Mouse (Mus musculus) CD4-positive, CD25-positive, alpha-beta regulatory T cell, adult 2 months (primary cell): ENCODE results near the gene Nck1.

Experiments used
- DNase-seq: peaks from one replicate; pipeline ENCODE4 v3.0.0-alpha.2; 2012; ENCODE audit warnings: low read depth, low spot score

Nck1 gene

DNA sequence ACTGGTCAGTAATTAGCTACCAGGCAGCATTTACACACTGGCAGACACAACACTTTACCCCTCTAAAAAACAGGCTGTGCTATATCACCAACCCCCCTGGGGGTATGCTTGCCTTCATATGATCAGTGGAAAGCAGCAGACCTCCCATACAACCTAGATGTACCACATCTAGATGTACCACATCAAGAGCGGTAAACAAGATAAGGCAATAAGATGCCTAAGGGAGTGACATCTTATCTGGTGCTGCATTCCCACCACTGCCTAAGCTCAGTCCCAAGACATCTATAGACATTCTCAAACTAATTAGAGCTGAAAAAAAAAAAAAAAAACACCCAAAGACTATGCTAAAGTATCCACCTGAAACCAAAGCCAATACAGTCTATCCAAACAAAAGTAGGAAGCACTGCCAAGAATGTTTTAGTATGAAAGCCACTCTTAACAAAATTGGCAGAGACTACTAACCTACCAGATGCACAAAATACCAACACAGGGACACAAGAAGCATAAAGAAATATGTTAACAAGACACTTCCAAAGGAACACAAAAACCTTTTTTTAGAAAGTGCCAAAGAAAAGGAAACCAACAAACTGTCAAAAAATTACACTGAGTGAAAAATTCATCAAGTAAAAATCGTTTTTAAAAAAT, 10.2 kb downstream of the Nck1 start:
- DNase-seq: no peak

DNA sequence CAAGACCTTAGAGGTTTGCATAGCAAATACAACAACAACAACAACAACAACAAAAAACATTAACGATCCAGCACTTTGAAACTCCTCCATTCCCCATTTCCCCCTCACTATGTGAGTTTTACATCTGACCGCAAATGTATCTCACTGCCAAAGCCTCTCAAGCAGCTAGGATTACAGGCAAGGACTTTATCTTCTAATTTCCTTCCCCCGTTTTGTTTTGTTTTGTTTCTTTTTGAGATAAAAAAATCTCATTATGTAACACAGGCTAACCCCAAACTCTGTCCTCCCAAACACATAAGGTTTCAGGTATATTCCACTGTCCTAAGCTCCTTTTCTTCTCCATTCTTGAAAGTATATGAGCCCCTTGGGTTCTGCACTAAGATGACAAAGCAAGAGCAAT, 11.2 kb downstream of the Nck1 start:
- DNase-seq: no peak

DNA sequence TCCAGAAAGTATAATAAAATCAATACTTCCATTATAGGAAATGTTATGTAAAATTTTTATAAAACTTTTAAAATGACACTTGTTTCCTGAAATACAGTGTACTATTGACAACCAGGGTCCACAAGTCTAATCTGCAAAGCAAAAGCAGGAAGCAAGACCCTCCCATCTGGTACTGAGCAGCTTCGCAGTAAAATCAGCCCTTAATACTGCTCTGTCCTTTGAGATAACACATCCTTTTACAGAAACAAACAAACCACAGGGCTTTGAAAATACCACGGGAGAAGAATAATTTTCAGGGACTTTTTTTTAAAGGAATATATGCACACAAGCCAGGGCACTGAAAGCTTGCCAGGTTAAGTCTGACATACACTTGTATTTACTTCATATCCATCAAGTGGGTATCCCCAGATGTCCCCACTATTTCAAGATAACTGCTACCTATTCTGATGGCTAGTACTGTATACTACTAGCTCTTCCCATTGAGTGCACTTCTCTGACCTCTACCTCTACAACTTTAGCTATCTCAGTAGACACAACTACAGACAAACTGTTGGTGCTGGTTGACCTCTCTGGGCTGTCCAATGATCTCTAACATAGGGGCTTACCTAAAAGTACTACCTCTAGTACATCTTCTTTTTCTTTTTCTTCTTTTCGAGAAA, 13.0 kb downstream of the Nck1 start:
- no peak for DNase-seq

DNA sequence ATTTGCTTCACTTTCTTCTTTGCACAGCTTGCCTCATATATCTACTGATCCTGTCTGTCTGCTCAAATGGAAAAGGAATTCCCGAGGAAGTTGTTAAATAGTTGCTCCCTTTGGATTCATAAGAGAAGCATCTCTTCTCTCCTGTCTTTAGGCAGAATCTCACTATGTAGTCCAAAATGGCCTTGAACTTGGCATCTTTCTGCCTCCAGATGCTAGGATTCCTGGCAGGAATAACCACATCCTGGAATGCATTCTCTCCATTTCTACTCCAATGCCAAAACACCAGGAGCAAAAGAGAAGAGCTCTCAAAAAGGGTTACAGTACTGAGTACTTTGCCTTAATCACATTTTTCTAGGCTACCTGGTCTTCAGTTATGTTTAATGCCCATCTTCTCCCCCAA, 14.6 kb downstream of the Nck1 start:
- no peak for DNase-seq

DNA sequence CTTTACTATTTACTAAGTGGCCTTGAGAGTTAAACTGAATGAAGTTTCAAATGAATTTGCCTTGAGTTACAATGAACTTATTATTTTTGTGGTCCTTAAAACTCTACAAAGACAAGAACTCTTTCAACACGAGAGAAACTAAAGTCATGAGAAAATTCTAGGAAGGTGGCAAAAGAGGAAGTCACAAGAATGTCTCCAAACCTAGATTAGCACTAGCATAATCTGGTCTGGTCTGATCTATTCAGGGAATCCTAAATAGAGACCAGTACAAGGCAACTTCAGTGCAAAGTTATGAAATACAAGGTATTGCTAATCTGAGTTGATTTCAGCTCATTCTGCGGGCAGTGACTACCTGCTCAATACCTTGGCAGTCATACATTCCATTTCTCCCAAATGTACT, 20.7 kb downstream of the Nck1 start:
- no peak for DNase-seq

DNA sequence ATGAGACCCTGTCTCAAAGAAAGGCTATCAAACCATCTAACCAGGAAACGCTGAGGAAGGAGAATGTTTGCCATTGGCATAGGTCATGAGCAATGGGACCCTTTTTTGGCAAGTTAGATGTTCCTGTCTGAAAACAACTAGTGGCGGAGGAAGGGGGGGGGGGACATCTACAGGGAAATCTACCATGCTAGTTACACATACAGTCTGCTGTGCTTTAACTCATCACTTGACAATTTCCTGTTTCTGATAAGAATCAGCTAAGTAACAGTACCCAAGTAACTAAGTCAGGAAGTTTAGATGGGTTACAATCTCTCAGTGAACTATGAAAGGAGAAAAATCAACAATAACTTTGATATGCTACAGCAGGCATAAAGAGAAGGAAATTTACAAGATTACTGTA, 23.9 kb downstream of the Nck1 start:
- peak; percentile 66 for DNase-seq

DNA sequence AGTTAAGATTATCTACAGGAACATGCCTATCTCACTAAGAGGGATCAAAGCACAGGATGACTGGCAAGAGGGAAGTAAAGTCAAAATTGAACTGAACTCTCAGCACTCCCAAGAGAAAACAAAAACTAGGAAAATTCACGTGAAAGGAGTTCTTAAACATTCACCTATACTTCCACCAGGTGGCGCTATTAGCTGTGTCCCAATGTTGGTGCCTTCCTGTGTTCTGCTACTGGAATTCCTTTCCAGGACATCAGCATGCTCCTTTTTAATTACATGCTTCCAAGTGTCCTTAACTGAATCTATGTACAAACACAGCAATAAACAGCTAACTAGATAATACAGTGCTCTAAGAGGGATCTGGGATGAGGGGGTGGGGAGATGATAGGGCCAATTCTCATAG, 25.3 kb downstream of the Nck1 start:
- DNase-seq: peak; percentile 68

DNA sequence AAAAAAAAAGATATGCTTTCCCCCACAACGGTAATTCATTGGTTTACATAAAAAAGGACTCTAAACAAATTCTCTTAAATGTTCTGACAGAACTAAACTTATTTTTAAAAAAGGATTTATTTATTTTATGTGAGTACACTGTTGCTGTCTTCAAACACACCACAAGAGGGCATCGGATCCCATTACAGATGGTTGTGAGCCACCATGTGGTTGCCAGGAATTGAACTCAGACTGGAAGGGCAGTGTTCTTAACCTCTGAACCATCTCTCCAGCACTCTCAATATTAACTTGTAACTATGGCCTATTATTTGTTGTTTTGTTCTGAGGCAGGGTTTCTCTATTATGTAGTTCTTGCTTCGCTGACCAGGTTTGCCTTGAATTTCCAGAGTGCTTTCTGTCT, 25.9 kb downstream of the Nck1 start:
- peak; percentile 32 for DNase-seq

DNA sequence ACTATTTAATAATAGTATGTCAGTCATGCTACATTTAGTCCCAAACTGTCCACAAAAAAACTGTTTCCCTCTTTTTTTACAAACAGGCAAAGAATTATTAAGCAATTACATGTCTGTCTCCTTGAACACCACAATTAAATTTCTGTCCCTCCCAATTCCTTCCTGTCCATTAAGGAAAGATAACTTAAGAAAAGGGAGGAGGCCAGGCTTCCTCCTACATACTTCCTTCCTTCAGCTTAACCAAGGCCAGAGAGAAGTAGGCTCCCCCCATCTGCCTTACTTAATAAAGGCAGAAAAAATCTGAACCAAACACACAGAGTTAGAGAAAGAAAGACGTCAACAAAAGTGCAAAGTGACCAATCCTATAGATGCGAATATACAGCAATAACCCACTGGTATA, 38.4 kb downstream of the Nck1 start:
- no peak for DNase-seq

DNA sequence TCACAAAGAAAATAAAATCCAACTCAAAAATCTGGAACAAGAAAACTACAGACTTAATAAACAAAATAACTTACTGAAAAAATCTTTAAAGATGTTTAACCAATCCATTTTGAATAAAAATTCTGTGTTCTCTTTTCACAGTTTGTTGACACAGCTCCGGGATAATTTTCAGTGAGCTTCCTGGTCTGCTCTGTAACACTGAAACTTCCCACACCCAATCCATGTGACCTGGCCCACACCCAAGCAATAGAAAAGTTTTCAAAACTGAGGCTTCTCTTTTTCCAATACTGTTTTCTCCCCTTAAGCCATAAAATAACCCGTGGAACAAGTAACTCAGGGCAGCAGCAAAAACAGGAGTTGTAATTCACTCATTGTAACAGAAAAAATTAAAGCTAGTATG, 39.3 kb downstream of the Nck1 start:
- DNase-seq: no peak

DNA sequence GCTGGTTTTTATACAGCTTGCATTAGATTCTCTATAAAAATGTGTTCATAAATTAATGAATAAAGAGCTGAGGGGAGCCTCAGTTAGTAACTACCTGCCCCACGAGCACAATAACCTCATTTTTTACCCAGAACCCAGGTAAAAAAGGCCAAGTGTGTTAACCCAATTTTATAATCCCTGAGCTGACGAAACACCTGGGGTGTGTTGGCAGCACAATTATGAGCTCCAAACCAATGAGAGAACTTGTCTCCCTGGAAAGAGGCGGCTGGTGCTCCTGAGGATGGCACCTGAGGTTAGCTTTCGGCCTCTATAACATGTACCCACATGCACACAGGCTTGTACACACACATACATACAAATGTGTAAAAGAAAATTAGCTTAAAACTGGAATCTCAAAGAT, 40.4 kb downstream of the Nck1 start:
- DNase-seq: no peak

DNA sequence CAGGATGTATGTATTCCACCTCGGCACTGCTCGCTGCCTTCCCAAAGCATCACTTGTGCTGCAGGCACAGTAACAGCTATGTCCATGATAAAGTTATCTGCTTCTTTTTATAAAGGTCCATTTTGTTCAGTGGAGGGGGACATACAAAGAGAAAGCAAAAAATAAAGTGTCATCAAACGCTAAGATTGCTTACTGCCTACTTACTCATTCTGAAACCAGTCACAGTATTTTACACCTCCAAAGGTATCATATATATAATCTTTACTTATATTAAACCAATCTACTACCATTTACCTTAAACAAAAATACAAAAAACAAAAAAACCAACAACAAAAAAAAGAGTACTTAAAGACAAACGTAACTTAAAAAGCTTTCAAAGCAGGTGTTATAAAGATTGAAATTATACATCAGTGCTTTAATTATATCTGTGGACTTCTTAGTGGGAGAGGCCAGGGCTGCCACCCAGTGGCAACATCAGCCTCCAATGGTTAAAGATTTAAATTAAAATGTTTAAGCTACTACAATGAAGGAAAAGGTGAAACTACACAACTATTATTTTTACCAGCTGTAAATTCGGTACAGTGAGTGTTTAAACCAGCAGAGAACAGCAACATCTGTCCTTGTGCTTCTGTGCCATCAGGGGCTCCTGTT, 52.2 kb downstream of the Nck1 start:
- DNase-seq: peak; percentile 55

DNA sequence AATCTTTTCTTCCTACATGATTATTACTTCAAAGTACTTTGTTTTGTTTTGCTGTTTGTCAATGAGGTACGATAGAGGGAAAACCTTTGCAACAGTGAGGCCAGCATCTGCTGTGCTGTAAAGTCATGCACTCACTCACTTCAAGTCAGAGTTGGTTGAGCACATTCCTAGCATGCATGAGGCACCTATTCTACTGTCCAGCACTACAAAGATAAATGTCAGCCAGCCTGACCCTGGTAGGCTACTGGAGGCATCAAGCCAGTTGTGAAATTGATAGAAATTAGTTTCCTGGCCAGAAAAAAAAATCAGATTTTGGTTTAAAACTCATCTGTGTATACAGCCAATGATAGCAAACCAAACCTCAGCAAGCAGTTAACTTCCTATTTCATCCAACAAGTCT, 54.5 kb downstream of the Nck1 start:
- no peak for DNase-seq

DNA sequence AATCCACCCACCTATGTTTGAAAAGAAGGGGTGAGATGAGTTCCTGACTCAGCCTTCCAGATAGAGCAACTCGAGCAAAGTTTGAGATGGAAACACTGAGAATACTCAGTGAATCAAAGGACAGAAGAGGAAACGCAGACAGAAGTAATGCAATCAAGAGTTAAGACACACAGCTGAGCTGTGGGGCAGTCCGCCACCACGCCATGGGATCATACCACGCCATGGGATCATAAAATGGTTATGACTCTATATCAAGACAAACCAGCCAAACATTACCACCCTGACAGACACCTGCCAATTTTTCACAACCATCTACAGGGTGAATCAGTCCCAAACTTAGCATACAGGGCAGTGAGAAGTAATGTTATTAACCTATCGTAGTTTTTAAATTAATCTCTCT, 57.0 kb downstream of the Nck1 start:
- no peak for DNase-seq

DNA sequence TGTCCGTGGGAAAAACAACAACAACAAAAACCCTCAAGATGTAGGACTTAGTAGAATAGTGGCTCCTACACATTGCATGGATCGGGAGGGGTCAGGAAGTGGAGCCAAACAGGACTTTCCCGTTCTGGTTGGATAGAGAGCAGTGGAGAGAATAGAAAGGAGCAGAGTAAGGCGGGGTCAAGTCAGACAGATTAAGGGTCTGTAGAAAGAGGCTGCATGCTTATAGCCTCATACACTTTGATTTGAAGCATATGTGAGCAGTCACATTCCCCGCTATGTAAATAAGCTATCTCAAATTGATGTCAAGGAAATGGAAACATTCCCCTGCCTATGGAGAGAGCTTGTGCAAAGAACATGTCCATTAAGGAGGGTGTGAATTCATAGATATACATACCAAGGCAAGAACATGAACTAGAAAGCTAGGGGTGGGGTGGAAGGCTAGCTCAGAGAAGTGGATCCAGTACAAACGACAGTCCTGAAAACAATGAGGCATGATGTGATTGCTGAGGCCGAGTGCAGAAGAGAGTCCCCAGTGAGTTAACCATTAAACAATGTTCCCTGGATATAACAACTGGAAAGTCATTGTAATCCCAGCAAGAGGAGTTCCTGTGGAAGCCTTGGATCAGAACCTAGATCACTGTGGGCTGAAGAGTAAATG, 57.7 kb downstream of the Nck1 start:
- DNase-seq: no peak

DNA sequence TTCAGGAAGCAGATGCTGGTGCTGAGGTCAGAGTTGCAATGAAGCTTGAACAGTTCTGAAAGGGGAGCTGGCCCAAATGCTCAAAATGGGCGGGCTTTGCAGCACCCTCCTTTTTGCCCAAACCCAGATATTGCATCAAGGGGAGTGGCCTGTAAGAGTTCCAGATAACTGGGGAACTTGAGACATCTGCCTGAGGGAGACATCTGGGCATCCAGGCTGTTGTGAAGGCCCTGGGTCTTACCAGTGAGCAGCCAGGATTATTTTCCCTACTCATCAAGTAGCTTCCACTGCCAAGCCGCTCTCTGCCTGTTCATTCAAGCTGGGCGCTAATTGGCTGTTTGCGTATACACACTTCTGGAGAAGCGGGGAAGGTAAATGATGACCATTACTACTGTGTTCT, 59.5 kb downstream of the Nck1 start, which contains the start of gene Il20rb:
Il20rb (minus strand) TSS at position 358 of the 400 bp plus-strand sequence.
- no peak for DNase-seq

DNA sequence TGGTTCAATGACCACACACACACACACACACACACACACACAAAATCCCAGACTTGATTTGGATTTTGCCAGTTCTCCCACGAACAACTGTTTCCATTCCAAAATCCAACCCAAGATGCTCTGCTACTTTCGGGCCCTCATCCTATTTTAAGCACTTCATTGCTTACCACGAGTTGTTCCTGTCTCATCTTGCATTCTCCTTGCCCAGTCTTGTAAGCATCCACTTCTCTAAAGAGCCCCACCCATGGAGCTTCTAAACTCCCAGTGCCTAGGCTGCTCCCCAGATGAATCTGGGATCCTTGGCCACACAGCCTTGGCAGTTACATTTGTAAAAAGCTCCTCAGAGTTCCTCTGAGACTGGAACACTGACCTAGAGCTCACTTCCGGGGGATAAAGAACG, 62.6 kb downstream of the Nck1 start:
- DNase-seq: no peak

DNA sequence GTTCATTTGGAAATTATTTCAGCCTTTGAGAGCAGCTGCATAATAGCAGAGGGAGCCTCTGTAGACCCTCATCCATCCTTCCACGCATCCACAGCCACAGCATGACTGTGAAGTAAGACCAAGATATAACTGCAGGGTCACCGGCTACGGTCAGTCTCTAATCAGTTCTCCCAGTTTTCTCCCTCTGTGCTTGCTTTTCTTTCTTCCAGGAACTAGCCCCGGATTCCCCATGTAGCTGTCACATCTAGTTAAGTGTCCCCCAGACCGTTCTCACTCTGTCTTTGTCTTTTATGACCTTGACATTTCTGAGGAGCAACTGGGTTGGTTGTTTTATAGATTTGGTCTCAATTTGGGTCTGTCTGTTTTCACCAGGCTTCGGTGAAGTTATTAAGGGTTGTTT, 64.3 kb downstream of the Nck1 start:
- DNase-seq: no peak

DNA sequence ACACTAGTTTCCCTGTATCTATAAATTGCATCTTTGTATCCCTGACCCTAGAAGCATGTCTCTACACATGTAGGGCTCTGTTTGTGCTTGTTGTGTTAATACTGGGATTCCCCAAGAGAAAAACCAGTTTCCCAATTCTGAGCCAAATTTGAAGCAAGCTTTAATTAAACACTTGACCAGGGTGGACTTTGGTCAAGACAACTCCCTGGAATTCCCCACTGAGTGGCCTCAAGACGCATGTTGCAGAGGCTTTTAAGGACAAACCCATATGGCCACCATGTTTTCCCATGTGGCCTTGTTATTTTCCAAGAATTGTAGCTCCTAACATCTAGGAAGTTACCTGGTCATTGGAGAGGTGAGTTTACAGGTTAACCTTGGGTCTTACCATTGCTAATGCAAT, 71.9 kb downstream of the Nck1 start:
- DNase-seq: no peak

DNA sequence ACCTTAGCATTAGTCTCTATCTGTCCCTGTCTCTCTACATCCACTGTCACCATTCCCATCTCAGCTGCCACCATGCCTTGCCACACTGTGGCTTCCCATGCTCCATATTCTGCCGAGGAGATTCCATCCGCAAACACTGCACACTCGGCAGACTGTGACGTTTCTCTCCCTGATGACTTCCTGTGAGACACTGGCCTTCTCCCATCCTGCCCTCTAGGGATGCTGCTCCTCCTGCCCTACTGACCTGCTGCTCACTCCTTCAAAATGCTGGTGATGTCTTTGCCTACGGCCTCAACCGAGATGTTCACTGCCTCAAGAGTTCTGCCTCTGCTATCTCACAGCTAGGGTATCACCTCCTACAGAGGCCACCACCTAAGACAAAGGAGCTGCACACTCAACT, 72.6 kb downstream of the Nck1 start:
- DNase-seq: no peak

DNA sequence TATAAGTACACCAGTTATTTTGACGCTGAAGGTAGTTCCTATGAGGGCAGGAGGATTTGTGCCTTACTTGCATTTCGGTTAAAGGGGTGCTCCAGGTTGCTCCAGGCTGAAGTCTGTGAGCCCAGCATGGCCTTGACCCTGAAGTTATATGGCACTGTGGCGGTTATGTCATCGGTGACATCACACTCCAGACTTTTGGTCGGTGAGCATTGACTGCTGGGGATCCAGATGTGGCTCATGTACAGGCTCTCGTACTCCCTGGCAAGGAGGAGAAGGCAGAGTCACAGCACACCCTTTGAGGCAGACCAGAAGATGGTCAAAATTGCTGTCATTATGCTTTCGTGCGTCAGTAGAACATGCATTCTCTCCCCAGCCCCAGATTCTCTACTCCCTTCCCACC, 73.0 kb downstream of the Nck1 start:
- no peak for DNase-seq

DNA sequence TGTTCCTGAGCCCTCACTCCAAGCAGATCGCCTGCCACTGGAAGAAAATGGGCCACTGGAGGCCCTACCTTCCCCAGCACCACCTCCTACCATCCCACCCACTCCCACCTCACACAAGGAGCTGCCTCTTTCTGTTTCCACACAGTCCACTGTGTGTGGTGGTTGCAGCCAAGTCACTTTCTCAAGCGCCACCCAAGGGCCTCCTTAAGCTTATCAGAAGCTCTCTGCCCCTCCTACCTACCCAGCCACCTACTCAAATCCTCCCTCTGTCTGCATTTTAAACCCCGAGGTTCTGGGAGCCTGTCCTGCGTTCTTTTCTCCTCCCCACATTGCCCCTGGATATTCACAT, 74.4 kb downstream of the Nck1 start:
- no peak for DNase-seq
